Comparison of ENCODE assay signal across 24 mouse cellular contexts in genomic region chr14:99324523-99324922, GRCm38 (mm10). TPM values are rescaled to one million over a fixed set of nuclear protein-coding genes. Genes with fewer than 3 reads are reported as not detected.
DNase-seq lines count a peak whose midpoint lies in the region; ATAC-seq and TF ChIP-seq lines count a peak whose summit lies in the region.
"Had no signal": no experiment of that assay in that cellular context is flagged by ENCODE, and none has a peak within 500 bp of the region (broad histone marks: within the 10 kb centered on the region; RNA-seq: fewer than 3 reads in every experiment).

No protein-coding gene starts in this region.

- H3K9ac ChIP-seq in ES-E14 (ENCODE audit: insufficient read depth, low read depth, low read length, poor library complexity, severe bottlenecking) = peak overlapping the region; percentile 34; the same call in 1 of the 2 replicates
- no peak overlapping the region for H3K9ac ChIP-seq in forebrain, embryonic 13.5 days
- H3K9ac ChIP-seq: hindbrain, embryonic 15.5 days; limb, embryonic 12.5 days; liver, embryonic 13.5 days; neural tube, embryonic 15.5 days had no signal

- H3K9me3 ChIP-seq in ES-E14 (ENCODE audit: control insufficient read depth, insufficient read depth, low read depth, low read length) = no peaks in the 10 kb centered on the region
- H3K9me3 ChIP-seq in forebrain, embryonic 13.5 days (replicated peaks) = no peaks in the 10 kb centered on the region
- H3K9me3 ChIP-seq: hindbrain, embryonic 15.5 days; limb, embryonic 12.5 days; liver, embryonic 13.5 days; midbrain, embryonic 10.5 days; neural tube, embryonic 15.5 days had no signal

- peak overlapping the region; percentile 95 for H3K27ac ChIP-seq in ES-E14 (ENCODE audit: insufficient read depth, low read depth, low read length, poor library complexity, severe bottlenecking)
- no peak overlapping the region for H3K27ac ChIP-seq in forebrain, embryonic 13.5 days
- H3K27ac ChIP-seq: hindbrain, embryonic 15.5 days; limb, embryonic 12.5 days; liver, embryonic 13.5 days; midbrain, embryonic 10.5 days; neural tube, embryonic 15.5 days had no signal

- peaks cover 5 to 28% of the 10 kb centered on the region in 2 experiments; a peak in 3 of 4 replicates for H3K4me1 ChIP-seq in ES-E14 (ENCODE audit: control insufficient read depth in 2 of 2, insufficient read depth in 2 of 2, low read length in 2 of 2, poor library complexity in 1 of 2)
- H3K4me1 ChIP-seq in forebrain, embryonic 13.5 days = no peaks in the 10 kb centered on the region
- H3K4me1 ChIP-seq: hindbrain, embryonic 15.5 days; liver, embryonic 13.5 days; midbrain, embryonic 10.5 days; neural tube, embryonic 15.5 days had no signal

- no peak overlapping the region for H3K4me3 ChIP-seq in ES-E14 (ENCODE audit: insufficient read depth in 1 of 2, low read depth in 1 of 2, low read length in 2 of 2, poor library complexity in 1 of 2, severe bottlenecking in 1 of 2)
- no peak overlapping the region for H3K4me3 ChIP-seq in forebrain, embryonic 13.5 days
- H3K4me3 ChIP-seq: hindbrain, embryonic 15.5 days; limb, embryonic 12.5 days; liver, embryonic 13.5 days; midbrain, embryonic 10.5 days; myocyte; neural tube, embryonic 15.5 days had no signal

- no peak overlapping the region for H3K4me2 ChIP-seq in forebrain, embryonic 13.5 days
- H3K4me2 ChIP-seq: heart, embryonic 11.5 days; hindbrain, embryonic 15.5 days; limb, embryonic 12.5 days; liver, embryonic 13.5 days; neural tube, embryonic 15.5 days had no signal

- H3K27me3 ChIP-seq in forebrain, embryonic 13.5 days = no peaks in the 10 kb centered on the region
- H3K27me3 ChIP-seq: hindbrain, embryonic 15.5 days; limb, embryonic 12.5 days; liver, embryonic 13.5 days; neural tube, embryonic 15.5 days had no signal

- DNase-seq in 3134 (ENCODE audit: extremely low read depth, insufficient read length, low spot score) (peak; percentile 55), 3T3-L1 (ENCODE audit: low read depth, low spot score) (peak; percentile 82), ES-E14 (ENCODE audit: low read depth, low spot score) (peak; percentile 73), ZHBTc4 (ENCODE audit: low read depth, low spot score) (peak; percentile 98)
- DNase-seq in spleen, postnatal 14 days (ENCODE audit: low spot score in 2 of 2) = no peak
- DNase-seq in layer of hippocampus, adult 9-10 months (ENCODE audit: low spot score) = no peak
- DNase-seq in cerebellum, adult 9-11 months = no peak
- DNase-seq: cerebellum, adult 9-10 months; gastrocnemius, postnatal 36 days; heart, postnatal 14 days; kidney, adult 11 months; kidney, postnatal 14 days; layer of hippocampus, adult 9-11 months; liver, embryonic 13.5 days; lung, postnatal 14 days; right cerebral cortex, postnatal 4 days; thymus, adult 18-20 months had no signal

- in situ Hi-C loops in ES-E14 (cut with MboI; ENCODE audit: low sequenced_read_pairs in 2 of 2, unreplicated experiment in 2 of 2) = no loop called here

- H3K36me3 ChIP-seq in ES-E14 (ENCODE audit: control insufficient read depth, insufficient read depth, low read length, poor library complexity, severe bottlenecking) = no peaks in the 10 kb centered on the region
- no peaks in the 10 kb centered on the region for H3K36me3 ChIP-seq in forebrain, embryonic 13.5 days (ENCODE audit: poor library complexity, severe bottlenecking)
- H3K36me3 ChIP-seq: hindbrain, embryonic 15.5 days; limb, embryonic 12.5 days; liver, embryonic 13.5 days; midbrain, embryonic 10.5 days; neural tube, embryonic 15.5 days had no signal

- ATAC-seq in forebrain, embryonic 13.5 days = no peak

- WGBS in forebrain, embryonic 13.5 days = 83% methylated on average over 4 of the region's 4 CpGs

TF ChIP-seq in ES-E14, 5 proteins besides CTCF, POLR2A, EP300 and RAD21:
- no peak for TF ChIP-seq ZNF384 (IDR thresholded peaks at IDR 0.05; ENCODE audit: low read depth, low read length)
- TF ChIP-seq ZC3H11A (IDR thresholded peaks at IDR 0.05; ENCODE audit: borderline replicate concordance, low read depth, low read length) = no peak
- no peak for TF ChIP-seq CHD2 (IDR thresholded peaks at IDR 0.05; ENCODE audit: low read depth, low read length)
- TF ChIP-seq HCFC1 (IDR thresholded peaks at IDR 0.05; ENCODE audit: borderline replicate concordance, insufficient read depth, low read length) = no peak
- peak; percentile 53; the same call in 1 of the 2 replicates for TF ChIP-seq MAFK (IDR thresholded peaks at IDR 0.05; ENCODE audit: insufficient read depth, low read depth, low read length)

RNA-seq across cellular contexts. Expression of gene Klf5, which starts 26.0 kb away (rescaled TPM):
- 23.2 and 34.7 TPM in 2 replicates for total RNA-seq in ES-E14 (2012; rRNA removed)
- polyA plus RNA-seq in forebrain, embryonic 13.5 days (2015; fragmentation: Nextera tagmentation; extraction: Ambion mirVana) = 1.8 and 2.1 TPM in 2 replicates

Comparison
In these comparisons a context has a peak if more than half of its experiments do, and no peak if none do; other contexts are left out.
1. DNase-seq: peak in 3134 (single experiment), 3T3-L1 (single experiment), ES-E14 (single experiment) and ZHBTc4 (single experiment); none in spleen, postnatal 14 days (0 of 2), layer of hippocampus, adult 9-10 months (single experiment) and cerebellum, adult 9-11 months (single experiment).